Mouse (Mus musculus): ENCODE results near the gene Adprh.

DNA sequence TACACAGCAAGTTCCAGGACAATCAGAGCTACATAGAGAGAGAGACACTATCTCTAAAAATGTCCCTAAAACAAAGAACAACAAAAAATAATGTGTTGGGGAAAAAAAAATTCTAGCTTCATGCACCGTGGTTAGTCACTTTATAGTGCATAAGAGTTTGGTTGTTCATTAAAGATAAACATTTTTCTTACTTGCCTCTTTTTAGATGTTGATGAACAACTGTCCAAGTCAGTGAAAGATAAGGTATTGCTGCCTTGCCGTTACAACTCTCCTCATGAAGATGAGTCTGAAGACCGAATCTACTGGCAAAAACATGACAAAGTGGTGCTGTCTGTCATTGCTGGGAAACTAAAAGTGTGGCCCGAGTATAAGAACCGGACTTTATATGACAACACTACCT lies 21.2 kb upstream of the Adprh start:
- TF ChIP-seq CTCF (IDR thresholded peaks at IDR 0.05; ENCODE audit: low read depth), result no peak
- no peak for TF ChIP-seq EP300 (optimal IDR thresholded peaks at IDR 0.05)
